Mouse (Mus musculus) neural tube, embryonic 13.5 days (tissue): ENCODE results near the gene Pnmal1. TPM values are rescaled to one million over a fixed set of nuclear protein-coding genes. Genes with fewer than 3 reads are reported as not detected.

Source experiments
- ATAC-seq: fragments of 200-750 bp; cut with Nextera tagmentation; 2 replicates; pipeline ENCODE4 v1.8.0; 2017; ENCODE audit warnings: low read depth, mild to moderate bottlenecking, moderate TSS enrichment, moderate library complexity
- H3K27ac ChIP-seq: fragments of 300-500 bp; sonication (generic); replicated peaks from 2 replicates; pipeline ENCODE4 v1.5.1; 2015; ENCODE audit warnings: moderate library complexity, mild to moderate bottlenecking, inconsistent platforms
- H3K27me3 ChIP-seq: fragments of 300-500 bp; sonication (generic); 2 replicates; pipeline ENCODE4 v1.6.1; 2015; ENCODE audit warnings: mild to moderate bottlenecking, inconsistent platforms
- H3K36me3 ChIP-seq: fragments of 300-500 bp; sonication (generic); 2 replicates; pipeline ENCODE4 v1.6.1; 2015; ENCODE audit warnings: mild to moderate bottlenecking, inconsistent platforms
- H3K4me1 ChIP-seq: fragments of 300-500 bp; sonication (generic); replicated peaks from 2 replicates; pipeline ENCODE4 v1.6.1; 2015; ENCODE audit warnings: inconsistent platforms
- H3K4me2 ChIP-seq: fragments of 300-500 bp; sonication (generic); 2 replicates; pipeline ENCODE4 v1.6.1; 2015; ENCODE audit warnings: inconsistent platforms, mild to moderate bottlenecking, moderate library complexity
- H3K4me3 ChIP-seq: fragments of 300-500 bp; sonication (generic); 2 replicates; pipeline ENCODE4 v1.5.1; 2015; ENCODE audit warnings: mild to moderate bottlenecking, inconsistent platforms
- H3K9ac ChIP-seq: fragments of 300-500 bp; sonication (generic); 2 replicates; pipeline ENCODE4 v1.6.1; 2015; ENCODE audit warnings: moderate library complexity, mild to moderate bottlenecking, inconsistent platforms
- H3K9me3 ChIP-seq: fragments of 300-500 bp; sonication (generic); 2 replicates; pipeline ENCODE4 v1.6.1; 2016; ENCODE audit warnings: inconsistent platforms
- WGBS: fragments of 180-500 bp; shearing (Covaris S2); methylation state at CpG from one replicate; pipeline ENCODE4 v1.1.7; 2015; 5-methylcytosine and 5-hydroxymethylcytosine counted together
- polyA plus RNA-seq: library from polyadenylated mRNA; unstranded; fragments of >200 nt; fragmentation: Nextera tagmentation; extraction: Ambion mirVana; gene quantifications from 2 replicates; pipeline ENCODE4 v1.2.1, GENCODE M21; 2015

Gene Pnmal1
- polyA plus RNA-seq, 1 experiment from 2014 or later: 39.7 TPM

- WGBS: 73% methylated on average over 3 of the region's 3 CpGs
- peaks cover 65% of the 10 kb centered on the region for H3K36me3 ChIP-seq
- peaks cover 68% of the 10 kb centered on the region for H3K4me1 ChIP-seq
These were observed 40.8 kb upstream of the Pnmal1 start for GRCm38 (mm10) chr7:16918670-16919069.

GRCm38 (mm10) chr7:16919395-16920149, 39.9 kb upstream of the Pnmal1 start:
- Histone ChIP-seq H3K9me3 (no peaks in the 10 kb centered on the region), H3K4me2 (peak overlapping the region; percentile 98), H3K4me1 (peaks cover 63% of the 10 kb centered on the region), H3K9ac (peak overlapping the region; percentile 88), H3K27me3 (no peaks in the 10 kb centered on the region), H3K36me3 (peaks cover 57% of the 10 kb centered on the region), H3K4me3 (peak overlapping the region; percentile 61), H3K27ac (peak overlapping the region; percentile 23; the same call in 1 of the 2 replicates)
- WGBS: 83% methylated on average over 13 of the region's 13 CpGs
- ATAC-seq: no peak

More at GRCm38 (mm10) chr7:16918670-16919069, 40.8 kb upstream of the Pnmal1 start:
- Histone ChIP-seq H3K27me3 (no peaks in the 10 kb centered on the region), H3K4me3 (no peak overlapping the region), H3K9me3 (no peaks in the 10 kb centered on the region), H3K27ac (peak overlapping the region; percentile 9; the same call in 1 of the 2 replicates), H3K9ac (0 out of 2 replicates have a peak overlapping the region, but pooled peaks have one; percentile 13), H3K4me2 (no peak overlapping the region)
- no peak for ATAC-seq

GRCm38 (mm10) chr7:16920150-16920579, 39.3 kb upstream of the Pnmal1 start:
- H3K27ac ChIP-seq: 0 out of 2 replicates have a peak overlapping the region, but pooled peaks have one; percentile 23
- no peaks in the 10 kb centered on the region for H3K9me3 ChIP-seq
- WGBS: 82% methylated on average over 7 of the region's 7 CpGs
- H3K4me1 ChIP-seq: peaks cover 60% of the 10 kb centered on the region
- H3K27me3 ChIP-seq: no peaks in the 10 kb centered on the region
- peak overlapping the region; percentile 61 for H3K4me3 ChIP-seq
- peaks cover 52% of the 10 kb centered on the region for H3K36me3 ChIP-seq
- H3K9ac ChIP-seq: peak overlapping the region; percentile 88
- ATAC-seq: no peak
- H3K4me2 ChIP-seq: peak overlapping the region; percentile 98

- Histone ChIP-seq H3K4me3 (peak overlapping the region; percentile 61), H3K4me2 (peak overlapping the region; percentile 98), H3K27me3 (no peaks in the 10 kb centered on the region), H3K4me1 (peaks cover 60% of the 10 kb centered on the region), H3K9me3 (no peaks in the 10 kb centered on the region), H3K36me3 (peaks cover 42% of the 10 kb centered on the region), H3K27ac (peak overlapping the region; percentile 96), H3K9ac (peak overlapping the region; percentile 88)
- 42% methylated on average over 21 of the region's 21 CpGs for WGBS
- ATAC-seq: no peak
These were observed 38.4 kb upstream of the Pnmal1 start for GRCm38 (mm10) chr7:16920818-16921791.

- no peaks in the 10 kb centered on the region for H3K27me3 ChIP-seq
- peaks cover 60% of the 10 kb centered on the region for H3K4me1 ChIP-seq
- WGBS: 58% methylated on average over 6 of the region's 6 CpGs
- peaks cover 34% of the 10 kb centered on the region for H3K36me3 ChIP-seq
- ATAC-seq: no peak
- H3K9me3 ChIP-seq: no peaks in the 10 kb centered on the region
- peak overlapping the region; percentile 88 for H3K9ac ChIP-seq
- H3K4me2 ChIP-seq: peak overlapping the region; percentile 98
- peak overlapping the region; percentile 61 for H3K4me3 ChIP-seq
- H3K27ac ChIP-seq: peak overlapping the region; percentile 96
These were observed 37.6 kb upstream of the Pnmal1 start for GRCm38 (mm10) chr7:16921881-16922335.

- Histone ChIP-seq H3K27ac (peak overlapping the region; percentile 96), H3K4me3 (peak overlapping the region; percentile 61), H3K27me3 (no peaks in the 10 kb centered on the region), H3K9me3 (no peaks in the 10 kb centered on the region), H3K9ac (peak overlapping the region; percentile 88), H3K36me3 (peaks cover 28% of the 10 kb centered on the region), H3K4me1 (peaks cover 55% of the 10 kb centered on the region), H3K4me2 (peak overlapping the region; percentile 98)
- WGBS: 38% methylated on average over 10 of the region's 10 CpGs
- no peak for ATAC-seq
These were observed 37.0 kb upstream of the Pnmal1 start for GRCm38 (mm10) chr7:16922360-16922973.

GRCm38 (mm10) chr7:16923283-16924036, 36.0 kb upstream of the Pnmal1 start:
- Histone ChIP-seq H3K4me3 (peak overlapping the region; percentile 61), H3K36me3 (peaks cover 19% of the 10 kb centered on the region), H3K9me3 (no peaks in the 10 kb centered on the region), H3K4me2 (peak overlapping the region; percentile 98), H3K9ac (peak overlapping the region; percentile 88), H3K27ac (peak overlapping the region; percentile 96), H3K4me1 (peaks cover 45% of the 10 kb centered on the region), H3K27me3 (0 out of 2 replicates have a peak, but pooled peaks cover 2% of the 10 kb centered on the region)
- ATAC-seq: peak; percentile 61
- WGBS: under 1% methylated on average over 56 of the region's 57 CpGs

- ATAC-seq: peak; percentile 90
- H3K27ac ChIP-seq: peak within 1 kb of the TSS; percentile 96
- WGBS: 2% methylated on average over 64 of the region's 64 CpGs
- peak within 1 kb of the TSS; percentile 61 for H3K4me3 ChIP-seq
- no peaks in the 10 kb centered on the region for H3K9me3 ChIP-seq
- peaks cover 37% of the 10 kb centered on the region for H3K4me1 ChIP-seq
- peak within 1 kb of the TSS; percentile 88 for H3K9ac ChIP-seq
- 0 out of 2 replicates have a peak, but pooled peaks cover 2% of the 10 kb centered on the region for H3K27me3 ChIP-seq
- peak within 1 kb of the TSS; percentile 98 for H3K4me2 ChIP-seq
- H3K36me3 ChIP-seq: peaks cover 11% of the 10 kb centered on the region
These were observed 35.2 kb upstream of the Pnmal1 start, which contains the start of gene Calm3 for GRCm38 (mm10) chr7:16924037-16924834. Gene Calm3, minus strand, starts transcription at chr7:16924114.

- Histone ChIP-seq H3K27me3 (0 out of 2 replicates have a peak, but pooled peaks cover 2% of the 10 kb centered on the region), H3K4me2 (no peak overlapping the region), H3K9me3 (no peaks in the 10 kb centered on the region), H3K4me3 (no peak overlapping the region), H3K27ac (no peak overlapping the region), H3K36me3 (no peaks in the 10 kb centered on the region), H3K9ac (no peak overlapping the region), H3K4me1 (peaks cover 20% of the 10 kb centered on the region)
- no peak for ATAC-seq
- WGBS: 39% methylated on average over 2 of the region's 2 CpGs
These were observed 31.1 kb upstream of the Pnmal1 start for GRCm38 (mm10) chr7:16928341-16928740.

- Histone ChIP-seq H3K9me3 (no peaks in the 10 kb centered on the region), H3K4me3 (no peak overlapping the region), H3K27ac (no peak overlapping the region), H3K9ac (no peak overlapping the region), H3K4me1 (peaks cover 27% of the 10 kb centered on the region), H3K27me3 (0 out of 2 replicates have a peak, but pooled peaks cover 2% of the 10 kb centered on the region), H3K4me2 (no peak overlapping the region), H3K36me3 (no peaks in the 10 kb centered on the region)
- WGBS: 2% methylated on average over 1 of the region's 1 CpGs
- 0 out of 2 replicates have a peak, but pooled peaks have one; percentile 17 for ATAC-seq
These were observed 28.6 kb upstream of the Pnmal1 start for GRCm38 (mm10) chr7:16930850-16931249.
